Mouse (Mus musculus): ENCODE measurements around the gene Plcxd1.
A peak's percentile ranks its signal among the peaks of the same experiment; 100 is the strongest.
"Not testable (repeated sequence)": the region's sequence is repeated elsewhere in the genome, so short reads cannot be mapped to it uniquely, and the experiment has no call there.

The Plcxd1 gene

DNA sequence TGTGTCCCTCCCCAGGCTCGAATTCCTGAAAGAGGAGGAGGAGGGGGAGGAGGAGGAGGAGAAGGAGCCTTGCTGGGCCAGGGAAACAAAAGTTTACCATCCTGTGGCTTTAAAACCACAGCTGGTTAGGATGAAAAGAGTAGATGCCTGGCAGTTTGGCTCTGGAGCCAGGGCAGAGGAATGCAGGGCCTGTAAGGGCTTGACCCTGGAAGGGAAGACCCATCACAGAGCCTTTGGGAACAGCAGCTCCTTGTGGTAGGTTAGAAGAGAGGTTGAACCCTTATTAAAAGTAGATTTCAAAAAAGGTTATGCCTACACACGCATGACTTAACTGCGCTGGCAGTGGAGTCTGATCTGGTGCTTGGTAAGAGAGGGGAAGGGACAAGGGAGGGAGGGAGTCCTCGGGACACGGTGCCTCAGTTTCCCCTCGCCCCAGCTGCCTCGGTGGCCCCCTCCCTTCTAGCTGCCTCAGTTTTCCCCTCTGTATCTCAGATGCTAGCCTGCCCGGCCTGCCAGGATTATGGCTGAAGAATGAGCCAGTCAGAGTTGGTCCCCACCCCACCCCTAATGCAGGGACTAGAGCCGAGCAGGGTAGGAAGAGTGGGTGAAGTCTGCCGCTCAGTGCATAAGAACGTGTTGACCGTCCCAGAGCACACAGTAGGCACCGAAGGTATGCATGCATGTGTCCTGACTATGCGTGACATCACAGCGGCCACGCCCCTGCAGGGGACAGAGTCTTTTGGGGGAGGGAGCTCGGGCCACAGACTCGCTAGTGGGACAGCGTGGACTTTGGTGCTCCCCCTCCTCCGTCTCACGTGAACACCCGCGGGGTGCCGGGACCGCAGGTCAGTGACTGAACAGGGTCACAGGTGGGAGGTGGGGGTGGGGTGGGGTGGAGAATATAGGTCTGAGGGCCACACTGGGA, at the start of gene Plcxd1:
TSS of gene Plcxd1 (plus strand) at position 314 of the 925 bp plus-strand sequence.
- DNase-seq: peak in 1 of 2 experiments; percentile 6

DNA sequence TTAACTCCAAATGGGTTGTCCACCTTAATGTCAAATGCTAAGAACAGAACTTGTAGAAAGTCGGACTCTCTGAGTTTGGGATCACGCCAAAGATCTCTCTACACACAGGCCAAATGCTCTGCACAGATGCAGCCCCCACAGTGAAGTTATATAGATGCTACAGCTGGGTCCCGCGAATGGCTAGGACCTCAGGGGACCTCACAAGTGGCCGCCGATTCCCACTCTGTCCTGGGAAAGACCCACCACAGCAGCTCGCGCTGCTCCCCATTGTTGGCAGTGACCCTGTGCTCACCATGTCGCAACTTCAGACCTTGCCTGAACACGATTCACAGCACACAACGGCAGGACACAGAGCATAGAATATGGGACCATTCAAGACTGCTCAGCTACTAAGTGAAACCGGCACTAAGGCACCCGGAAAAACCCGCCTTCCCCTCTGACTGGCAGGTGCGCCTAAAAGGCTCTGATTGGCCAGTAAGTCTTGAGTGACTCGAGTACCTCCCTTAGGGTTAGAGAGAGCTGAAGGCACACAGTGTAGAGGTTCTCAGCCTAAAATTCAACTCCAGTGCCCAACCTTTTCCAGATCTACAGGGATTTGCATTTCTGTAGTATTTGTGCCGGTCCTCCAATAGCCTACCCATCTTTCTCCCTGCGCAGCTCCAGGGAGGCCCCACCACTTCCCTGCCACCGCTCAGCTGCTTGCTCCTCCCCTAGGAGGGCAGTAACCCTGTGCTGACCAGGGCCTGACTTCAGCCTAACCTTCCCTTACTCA, 41.9 kb upstream of the Plcxd1 start:
- DNase-seq: peak; percentile 81 to 83

GRCm38 (mm10) chr5:110072413-110072812, 27.4 kb upstream of the Plcxd1 start, which contains the start of gene Gm17655:
Gm17655 (minus strand) TSS chr5:110072513.
- not testable (repeated sequence) for DNase-seq

GRCm38 (mm10) chr5:110082961-110083360, 16.8 kb upstream of the Plcxd1 start:
- no peak for DNase-seq

DNA sequence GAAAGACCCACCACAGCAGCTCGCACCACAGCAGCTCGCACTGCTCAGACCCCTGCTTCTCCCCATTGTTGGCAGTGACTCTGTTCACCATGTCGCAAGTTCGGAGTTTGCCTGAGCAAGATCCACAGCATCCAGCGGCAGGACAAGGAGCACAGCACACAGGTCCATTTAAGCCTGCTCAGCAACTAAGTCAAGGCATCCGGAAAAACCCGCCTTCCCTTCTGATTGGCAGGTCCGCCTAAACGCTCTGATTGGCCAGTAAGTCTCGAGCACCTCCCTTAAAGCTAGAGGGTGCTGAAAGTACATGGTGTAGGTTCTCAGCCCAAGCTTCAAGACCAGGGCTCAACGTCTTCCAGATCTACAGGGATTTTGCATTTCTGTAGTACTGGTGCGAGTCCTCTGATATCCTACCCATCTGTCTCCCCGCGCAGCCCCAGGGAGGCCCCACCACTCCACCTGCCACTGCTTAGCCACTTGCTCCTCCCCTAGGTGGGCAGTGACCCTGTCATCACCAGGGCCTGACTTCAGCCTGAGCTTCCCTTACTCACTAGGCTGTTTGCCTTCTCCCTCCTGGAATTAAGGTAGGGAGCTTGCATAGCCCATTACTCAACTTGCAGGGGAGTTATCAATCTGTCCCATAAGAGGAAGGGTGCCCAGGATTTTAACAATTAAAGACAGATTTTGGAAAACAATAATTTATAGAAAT, 13.5 kb upstream of the Plcxd1 start:
- DNase-seq: no peak

DNA sequence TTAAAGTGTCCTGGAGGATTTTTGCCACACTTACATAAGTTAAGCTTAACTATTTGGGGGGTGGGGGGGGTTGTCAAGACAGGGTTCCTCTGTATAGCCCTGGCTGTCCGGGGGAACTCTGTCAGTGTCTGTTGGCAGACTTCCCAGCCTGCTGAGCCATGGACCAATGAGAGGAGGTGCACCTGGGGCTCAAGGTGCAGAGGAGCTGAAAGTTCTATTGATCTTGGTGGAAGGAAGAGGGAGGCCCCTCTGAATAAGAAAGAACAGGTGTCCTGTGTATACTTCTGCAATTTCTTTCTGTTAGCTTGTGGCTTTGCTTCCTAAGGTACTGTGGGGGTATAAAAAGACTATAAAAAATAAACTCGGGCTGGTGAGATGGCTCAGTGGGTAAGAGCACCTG, 8.2 kb upstream of the Plcxd1 start:
- no peak for DNase-seq

DNA sequence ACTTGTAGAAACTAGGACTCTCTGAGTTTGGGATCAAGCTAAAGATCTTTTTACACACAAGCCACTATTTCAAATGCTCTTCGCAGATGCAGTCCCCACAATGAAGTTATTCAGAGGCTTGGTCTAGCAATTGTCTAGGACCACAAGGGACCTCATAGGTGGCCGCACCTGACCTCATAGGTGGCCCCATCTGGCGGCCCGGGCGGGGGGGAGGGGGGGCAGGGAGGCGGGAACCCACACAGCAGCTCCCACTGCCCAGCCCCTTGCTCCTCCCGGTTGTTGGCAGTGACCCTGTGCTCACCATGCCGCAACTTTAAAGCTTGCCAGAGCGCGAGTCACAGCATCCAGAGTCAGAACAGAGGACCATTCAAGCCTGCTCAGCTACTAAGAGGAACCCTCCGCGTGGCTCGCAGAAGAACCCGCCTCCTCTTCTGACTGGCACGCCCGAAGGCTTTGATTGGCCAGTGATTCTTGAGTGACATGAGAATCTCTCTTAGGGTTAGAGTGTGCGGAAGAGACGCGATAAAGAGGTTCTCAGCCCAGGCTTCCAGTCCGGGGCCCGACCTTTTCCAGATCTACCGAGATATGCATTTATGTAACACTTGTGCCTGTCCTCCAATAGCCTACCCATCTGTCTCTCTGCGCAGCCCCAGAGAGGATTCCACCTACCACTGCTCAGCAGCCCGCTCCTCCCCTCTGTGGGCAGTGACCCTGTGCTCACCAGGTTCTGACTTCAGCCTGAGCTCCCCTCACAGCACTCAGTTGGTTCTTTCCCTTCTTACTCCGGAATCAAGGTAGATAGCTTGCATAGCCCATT, 5.5 kb upstream of the Plcxd1 start, which contains the start of gene Gm35315:
TSS of gene Gm35315 (minus strand) at position 391 of the 817 bp plus-strand sequence.
- peak; percentile 82 to 84 for DNase-seq

DNA sequence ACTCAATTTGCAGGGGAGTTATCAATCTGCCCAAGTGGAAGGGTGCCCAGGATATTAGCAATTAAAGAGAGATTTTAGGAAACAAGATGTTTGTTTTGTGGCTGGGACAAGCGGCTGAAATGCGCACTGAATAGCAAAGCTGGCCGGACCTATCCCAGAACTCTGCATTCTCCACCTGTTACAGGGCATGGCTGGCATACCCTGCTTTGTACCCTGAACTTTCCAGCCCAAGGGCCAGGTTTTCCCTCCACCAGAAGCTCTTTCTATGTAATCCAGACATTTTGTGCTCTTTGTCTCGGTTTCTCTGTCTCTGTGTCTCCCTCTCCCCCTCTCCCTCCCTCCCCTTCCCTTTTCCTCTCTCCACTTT, 4.9 kb upstream of the Plcxd1 start:
- DNase-seq: no peak

- DNase-seq: no peak
These were observed 735 bp upstream of the Plcxd1 start for GRCm38 (mm10) chr5:110098991-110099477.

GRCm38 (mm10) chr5:110100921-110101631, 1.3 kb downstream of the Plcxd1 start:
- DNase-seq: peak; percentile 63 to 68

DNA sequence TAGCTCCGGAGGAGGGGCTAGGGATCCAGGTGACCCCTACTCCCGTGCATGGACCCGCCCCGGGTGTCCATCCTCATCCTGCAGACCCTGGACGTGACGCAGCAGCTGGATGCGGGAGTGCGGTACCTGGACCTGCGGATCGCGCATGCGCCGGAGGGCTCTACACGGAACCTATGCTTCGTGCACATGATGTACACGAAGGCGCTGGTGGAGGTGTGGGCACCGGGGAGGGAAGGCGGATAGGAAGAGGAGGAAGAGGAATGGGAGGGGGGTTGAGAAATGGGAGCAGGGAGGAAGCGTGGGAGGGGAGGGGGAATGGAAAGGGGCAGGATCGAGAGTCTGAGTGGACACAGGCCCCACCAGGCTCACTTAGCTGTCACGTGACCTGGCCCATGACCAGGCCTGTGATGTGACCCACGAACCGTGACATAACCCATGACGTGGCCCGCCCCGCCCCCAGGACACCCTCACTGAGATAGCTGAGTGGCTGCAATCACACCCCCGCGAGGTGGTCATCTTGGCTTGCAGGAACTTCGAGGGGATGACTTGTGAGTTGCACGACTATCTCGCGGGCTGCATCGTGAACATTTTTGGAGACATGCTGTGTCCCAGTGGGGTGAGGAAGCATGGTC, 2.1 kb downstream of the Plcxd1 start:
- peak; percentile 61 to 70 for DNase-seq

DNA sequence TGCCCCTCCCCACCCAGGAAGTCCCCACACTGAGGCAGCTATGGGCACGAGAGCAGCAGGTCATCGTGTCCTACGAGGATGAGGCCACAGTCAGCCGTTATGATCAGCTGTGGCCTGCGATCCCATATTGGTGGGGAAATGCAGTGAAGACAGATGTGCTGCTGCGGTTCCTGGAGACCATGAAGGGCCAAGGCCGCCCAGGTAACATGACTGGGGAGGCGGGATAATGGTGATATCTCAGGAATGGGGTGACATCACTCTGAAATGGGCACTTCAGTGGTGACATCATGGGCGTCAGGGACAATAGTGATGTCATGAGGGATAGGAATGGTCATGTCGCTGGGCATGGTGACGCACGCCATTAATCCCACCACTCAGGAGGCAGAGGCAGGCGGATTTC, 2.7 kb downstream of the Plcxd1 start:
- no peak for DNase-seq

DNA sequence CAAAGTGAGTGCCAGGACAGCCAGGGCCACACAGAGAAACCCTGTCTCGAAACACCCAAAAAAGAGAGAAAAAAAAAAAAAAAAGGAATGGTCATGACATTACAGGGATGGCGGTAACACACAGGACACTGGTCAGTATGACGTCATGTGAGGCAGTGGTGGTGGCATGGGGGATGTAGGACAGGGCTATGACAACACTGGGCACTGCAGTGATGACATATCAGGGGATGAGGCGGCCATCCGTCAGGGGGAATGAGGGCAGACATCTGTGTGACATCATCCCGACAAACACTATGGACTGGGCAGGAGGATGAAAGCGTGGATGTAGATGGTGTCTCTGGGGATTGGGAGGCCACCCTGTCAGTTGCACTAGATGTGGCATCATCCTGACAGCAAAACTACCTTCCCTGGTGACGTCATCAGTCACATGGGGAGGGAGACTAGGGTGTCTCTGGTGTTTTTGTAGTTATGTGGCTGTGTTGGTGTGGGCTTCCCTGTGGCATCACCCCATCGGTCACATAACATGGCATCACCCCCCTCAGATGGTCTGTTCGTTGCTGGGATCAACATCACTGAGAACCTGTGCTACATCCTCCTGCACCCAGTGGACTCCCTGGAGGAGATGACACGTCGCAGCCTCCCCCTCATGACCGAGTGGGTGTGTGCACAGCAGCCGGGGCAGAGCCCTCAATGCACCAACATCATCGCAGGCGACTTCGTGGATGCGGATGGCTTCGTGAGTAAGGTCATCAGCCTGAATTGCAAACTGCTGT, 3.3 kb downstream of the Plcxd1 start:
- DNase-seq: no peak

- DNase-seq: no peak
These were observed 4.3 kb downstream of the Plcxd1 start for GRCm38 (mm10) chr5:110103901-110104615.

- no peak for DNase-seq
These were observed 5.0 kb downstream of the Plcxd1 start for GRCm38 (mm10) chr5:110104616-110105380.

- DNase-seq: peak in 1 of 2 experiments; percentile 2
These were observed 6.5 kb downstream of the Plcxd1 start for GRCm38 (mm10) chr5:110106140-110106871.

GRCm38 (mm10) chr5:110106901-110107564, 7.3 kb downstream of the Plcxd1 start:
- peak; percentile 17 to 24 for DNase-seq
